Mouse (Mus musculus) small intestine, adult 2 months (tissue): ENCODE data around the gene Gls. TPM values are rescaled to one million over a fixed set of nuclear protein-coding genes. Genes with fewer than 3 reads are reported as not detected.

Experiments used
- H3K27ac ChIP-seq: fragments of 200-500 bp; 2 replicates; pipeline ENCODE4 v1.5.1; 2012; ENCODE audit warnings: low read depth, low read length, control low read depth, inconsistent platforms; ENCODE audit not compliant: insufficient read depth
- H3K27me3 ChIP-seq: fragments of 200-500 bp; 2 replicates; pipeline ENCODE4 v1.6.1; 2012; ENCODE audit warnings: mild to moderate bottlenecking, moderate library complexity, low read length, inconsistent platforms; ENCODE audit not compliant: control insufficient read depth, insufficient read depth
- H3K36me3 ChIP-seq: fragments of 200-500 bp; 2 replicates; pipeline ENCODE4 v1.6.1; 2012; ENCODE audit warnings: mild to moderate bottlenecking, low read length, control low read depth, inconsistent platforms; ENCODE audit not compliant: control insufficient read depth, insufficient read depth
- H3K4me1 ChIP-seq: fragments of 200-500 bp; 2 replicates; pipeline ENCODE4 v1.6.1; 2012; ENCODE audit warnings: low read length, inconsistent platforms, mixed read lengths; ENCODE audit not compliant: control insufficient read depth, insufficient read depth, insufficient read length
- H3K4me3 ChIP-seq: fragments of 200-500 bp; 2 replicates; pipeline ENCODE4 v1.5.1; 2012; ENCODE audit warnings: low read depth, mild to moderate bottlenecking, control low read depth, inconsistent platforms, low read length, moderate library complexity
- CTCF ChIP-seq: fragments of 200-500 bp; IDR thresholded peaks from 2 replicates; pipeline ENCODE4 v1.5.1; 2012; ENCODE audit warnings: low read depth, mild to moderate bottlenecking, control low read depth, inconsistent platforms, low read length, moderate library complexity, mixed read lengths; ENCODE audit not compliant: insufficient replicate concordance, insufficient read length; ENCODE audit errors: extremely low read depth
- POLR2A ChIP-seq: fragments of 200-500 bp; IDR thresholded peaks from 2 replicates; pipeline ENCODE4 v1.6.1; 2012; ENCODE audit warnings: low read depth, mild to moderate bottlenecking, control low read depth, inconsistent platforms, low read length, moderate library complexity
- WGBS: fragments of 180-500 bp; shearing (Covaris S2); methylation state at CpG from one replicate; pipeline ENCODE4 v1.1.7; 2018; 5-methylcytosine and 5-hydroxymethylcytosine counted together
- polyA plus RNA-seq: library from polyadenylated mRNA; depleted of rRNA; stranded (reverse); fragments of >200 nt; gene quantifications from 2 replicates; pipeline ENCODE4 v1.2.3, GENCODE M21; 2012

Gene Gls
- polyA plus RNA-seq, 1 experiment: 32.8 TPM

DNA sequence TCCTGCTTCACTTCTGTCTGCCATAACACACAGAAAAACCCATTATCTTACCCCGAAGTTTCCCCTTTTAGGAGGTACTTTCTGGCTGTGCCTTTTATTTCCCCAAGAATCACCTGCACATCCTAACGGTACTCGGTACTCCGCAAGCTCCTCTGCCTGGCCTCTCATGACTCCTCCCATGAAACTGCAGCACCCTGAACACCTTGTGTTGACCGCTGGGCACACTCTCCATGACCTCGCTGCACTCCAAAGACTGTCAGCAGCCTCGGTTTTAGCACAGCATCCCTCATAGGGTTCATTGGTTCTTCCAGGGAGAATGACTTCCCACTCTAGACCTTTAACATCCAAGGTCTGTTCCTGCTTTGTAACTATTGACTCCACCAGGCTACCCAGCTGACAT, 62.3 kb downstream of the Gls start:
- H3K27ac ChIP-seq: no peak overlapping the region
- no peak for TF ChIP-seq CTCF
- no peak for TF ChIP-seq POLR2A
- no peaks in the 10 kb centered on the region for H3K27me3 ChIP-seq
- H3K4me1 ChIP-seq: peaks cover 4% of the 10 kb centered on the region; the same call in 1 of the 2 replicates
- H3K36me3 ChIP-seq: peaks cover 12% of the 10 kb centered on the region
- no peak overlapping the region for H3K4me3 ChIP-seq
- WGBS: 44% methylated on average over 7 of the region's 7 CpGs

- Histone ChIP-seq H3K36me3 (peaks cover 15% of the 10 kb centered on the region), H3K4me1 (peaks cover 4% of the 10 kb centered on the region; the same call in 1 of the 2 replicates), H3K27me3 (no peaks in the 10 kb centered on the region), H3K4me3 (no peak overlapping the region), H3K27ac (no peak overlapping the region)
- TF ChIP-seq CTCF (peak; percentile 76; the same call in 1 of the 2 replicates), POLR2A (no peak)
- 21% methylated on average over 3 of the region's 3 CpGs for WGBS
These were observed 63.0 kb downstream of the Gls start for GRCm38 (mm10) chr1:52170057-52170456.

DNA sequence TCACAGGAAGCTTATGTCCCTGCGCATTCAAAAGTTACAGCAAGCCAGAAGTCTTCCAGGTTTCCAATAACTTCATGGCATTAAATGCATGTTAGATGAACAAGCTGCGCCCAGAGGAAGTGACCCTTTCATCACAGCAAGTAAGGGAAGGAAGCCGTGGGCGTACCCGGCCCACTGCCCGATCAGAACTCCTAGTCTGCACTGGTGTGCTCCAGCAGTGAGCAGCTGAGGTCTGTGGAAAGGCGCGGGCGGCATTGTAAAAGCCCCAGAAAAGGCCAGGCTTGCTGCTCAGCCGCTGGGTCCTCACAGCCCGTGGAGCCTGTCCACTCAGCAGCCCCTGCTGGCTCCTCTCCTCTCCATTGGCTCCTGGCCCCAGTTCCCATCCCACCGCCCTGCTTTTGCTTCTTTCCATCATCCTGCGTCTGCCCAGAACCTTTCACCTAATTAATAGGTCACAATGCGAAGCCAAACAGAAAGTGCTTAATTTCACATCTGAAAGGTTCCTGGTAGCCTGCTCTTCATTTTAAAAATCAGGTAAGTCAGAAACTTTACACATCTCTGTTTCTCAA, 66.3 kb downstream of the Gls start:
- Histone ChIP-seq H3K27me3 (no peaks in the 10 kb centered on the region), H3K4me3 (no peak overlapping the region), H3K36me3 (peaks cover 38% of the 10 kb centered on the region), H3K4me1 (peaks cover 4% of the 10 kb centered on the region; the same call in 1 of the 2 replicates), H3K27ac (no peak overlapping the region)
- 73% methylated on average over 14 of the region's 14 CpGs for WGBS
- TF ChIP-seq POLR2A (no peak), CTCF (no peak)

DNA sequence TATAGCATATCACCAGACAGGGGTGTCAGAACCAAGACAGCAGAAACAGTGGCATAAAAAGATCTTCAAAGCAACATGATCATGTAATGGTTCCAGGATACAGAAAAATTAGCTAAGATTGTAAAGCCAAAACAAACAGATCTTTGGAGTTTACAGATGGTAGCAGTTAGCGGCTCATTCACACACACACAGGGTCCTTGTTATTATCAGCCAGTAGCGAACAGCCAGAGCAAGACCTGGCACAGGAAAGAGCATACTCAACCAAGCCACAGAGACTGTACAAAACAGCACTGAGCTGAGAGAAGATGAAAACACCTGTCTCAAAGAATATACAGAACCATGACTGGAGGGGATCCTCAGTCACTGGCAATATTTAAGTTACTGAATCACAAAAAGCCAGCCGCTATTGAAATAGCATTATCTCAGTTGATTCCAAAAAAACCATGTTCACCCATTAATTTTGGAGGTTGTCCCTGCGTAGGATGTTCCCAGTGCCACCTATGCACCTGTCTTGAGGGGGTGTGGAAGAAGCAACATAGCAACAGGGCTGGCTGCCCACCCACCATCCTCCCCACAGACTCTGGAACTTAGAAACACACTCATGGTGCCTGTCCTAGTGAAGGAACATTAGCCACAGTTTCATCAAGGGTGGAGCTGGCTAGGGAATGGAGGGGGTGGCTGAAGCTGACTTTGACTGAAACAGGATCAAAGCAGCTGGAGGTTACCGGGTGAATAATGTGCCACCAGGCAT, 69.2 kb downstream of the Gls start:
- 78% methylated on average over 5 of the region's 5 CpGs for WGBS
- H3K4me1 ChIP-seq: no peaks in the 10 kb centered on the region
- peaks cover 60% of the 10 kb centered on the region for H3K36me3 ChIP-seq
- no peak overlapping the region for H3K27ac ChIP-seq
- no peak overlapping the region for H3K4me3 ChIP-seq
- no peaks in the 10 kb centered on the region for H3K27me3 ChIP-seq
- TF ChIP-seq CTCF (no peak), POLR2A (no peak)

- Histone ChIP-seq H3K4me1 (no peaks in the 10 kb centered on the region), H3K4me3 (no peak overlapping the region), H3K27ac (no peak overlapping the region), H3K36me3 (peaks cover 80% of the 10 kb centered on the region), H3K27me3 (no peaks in the 10 kb centered on the region)
- TF ChIP-seq POLR2A (no peak), CTCF (no peak)
- 95% methylated on average over 8 of the region's 8 CpGs for WGBS
These were observed 71.9 kb downstream of the Gls start for GRCm38 (mm10) chr1:52161151-52161550.

- Histone ChIP-seq H3K4me3 (no peak overlapping the region), H3K36me3 (peaks cover 86% of the 10 kb centered on the region), H3K27ac (no peak overlapping the region), H3K27me3 (no peaks in the 10 kb centered on the region), H3K4me1 (no peaks in the 10 kb centered on the region)
- TF ChIP-seq POLR2A (no peak), CTCF (no peak)
- WGBS: 78% methylated on average over 17 of the region's 17 CpGs
These were observed 74.3 kb downstream of the Gls start for GRCm38 (mm10) chr1:52158490-52159381.
